Mouse (Mus musculus): ENCODE data around the gene Hoxa10. TPM values are rescaled to one million over a fixed set of nuclear protein-coding genes. Genes with fewer than 3 reads are reported as not detected.

Hoxa10 gene
- polyA plus RNA-seq, 1 experiment from 2014 or later = not detected

DNA sequence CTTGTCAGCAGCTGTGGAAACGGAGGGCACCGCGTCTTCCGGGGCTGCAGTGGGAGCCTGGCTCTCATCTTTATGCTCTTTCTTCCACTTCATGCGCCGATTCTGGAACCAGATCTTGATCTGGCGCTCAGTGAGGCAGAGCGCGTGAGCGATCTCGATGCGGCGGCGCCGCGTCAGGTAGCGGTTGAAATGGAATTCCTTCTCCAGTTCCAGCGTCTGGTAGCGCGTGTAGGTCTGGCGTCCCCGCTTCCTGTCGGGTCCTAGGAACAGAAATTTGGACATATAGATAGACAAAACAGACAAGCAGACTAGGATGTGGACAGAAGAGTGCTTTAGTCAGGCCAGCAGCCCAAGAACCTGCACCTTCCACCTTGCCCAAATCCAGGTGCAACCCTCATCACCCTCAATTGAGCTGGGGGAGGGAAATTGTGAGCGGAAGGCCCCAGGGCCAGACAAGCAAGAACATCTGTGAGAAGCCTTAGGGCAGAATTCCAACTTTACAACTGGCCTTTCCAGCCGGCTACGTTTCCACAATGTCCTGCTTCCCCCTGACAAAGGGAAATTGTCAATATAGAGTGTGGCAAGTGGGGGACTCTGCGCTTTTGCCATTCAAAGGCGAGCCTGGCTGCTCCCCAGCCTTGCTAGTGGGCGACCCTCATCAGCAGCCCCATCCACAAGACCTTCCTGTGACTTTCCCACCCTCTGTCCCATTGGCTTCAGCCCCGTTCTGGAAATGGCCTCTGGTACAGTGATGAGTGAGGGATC, 24.7 kb downstream of the Hoxa10 start:
- Histone ChIP-seq H3K9ac (replicated peaks) (no peak overlapping the region), H3K4me1 (peaks cover 14% of the 10 kb centered on the region), H3K27ac (replicated peaks) (no peak overlapping the region), H3K36me3 (no peaks in the 10 kb centered on the region), H3K9me3 (no peaks in the 10 kb centered on the region), H3K4me2 (replicated peaks) (no peak overlapping the region), H3K4me3 (no peak overlapping the region), H3K27me3 (peaks cover 99% of the 10 kb centered on the region)
- ATAC-seq (replicated peaks) = no peak
- WGBS = 1% methylated on average over 30 of the region's 30 CpGs

DNA sequence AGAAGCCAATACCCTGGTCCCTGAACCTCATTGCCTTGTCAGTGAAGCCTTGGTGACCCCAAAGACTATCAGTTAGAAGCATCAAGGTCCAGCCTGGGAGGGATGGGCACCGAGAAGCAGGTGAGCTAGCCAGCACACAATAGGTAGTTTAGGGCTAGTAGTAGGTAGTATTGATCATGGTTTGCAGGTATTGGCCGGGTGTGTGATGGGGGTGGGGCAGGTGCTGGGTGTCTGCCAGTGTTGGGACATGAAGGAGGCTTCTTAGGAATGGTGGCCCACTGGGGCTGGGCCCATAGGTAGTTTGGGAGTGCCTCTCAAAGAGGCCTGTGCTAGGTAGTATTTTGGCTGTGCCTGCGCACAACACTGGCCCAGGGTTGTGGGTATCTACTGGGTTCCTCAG, 25.6 kb downstream of the Hoxa10 start:
- Histone ChIP-seq H3K27ac (replicated peaks) (no peak overlapping the region), H3K27me3 (peaks cover 99% of the 10 kb centered on the region), H3K9ac (replicated peaks) (no peak overlapping the region), H3K36me3 (no peaks in the 10 kb centered on the region), H3K4me2 (replicated peaks) (no peak overlapping the region), H3K9me3 (no peaks in the 10 kb centered on the region), H3K4me3 (no peak overlapping the region), H3K4me1 (peaks cover 14% of the 10 kb centered on the region)
- WGBS = 10% methylated on average over 3 of the region's 3 CpGs
- no peak for ATAC-seq (replicated peaks)

DNA sequence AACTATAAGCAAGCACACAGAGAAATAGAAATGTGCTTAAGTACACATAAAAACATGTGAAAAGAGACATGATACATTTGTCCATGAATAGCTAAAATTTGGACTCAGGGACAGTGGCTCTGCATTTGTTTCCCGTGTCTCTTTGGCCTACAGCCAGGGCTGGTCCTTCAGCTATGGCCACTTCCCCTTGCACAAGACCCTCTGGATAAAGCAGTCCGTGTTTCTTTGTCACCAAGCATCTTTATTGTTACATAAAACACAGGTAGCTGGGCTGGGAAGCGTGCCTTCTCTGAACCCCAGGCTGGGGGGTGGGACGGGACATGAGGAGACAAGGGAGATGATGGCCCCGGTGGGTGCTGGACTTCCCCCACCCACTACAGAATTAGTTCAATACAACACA, 26.4 kb downstream of the Hoxa10 start:
- no peaks in the 10 kb centered on the region for H3K9me3 ChIP-seq
- ATAC-seq (replicated peaks) = no peak
- no peak overlapping the region for H3K27ac ChIP-seq (replicated peaks)
- H3K9ac ChIP-seq (replicated peaks) = no peak overlapping the region
- WGBS = 8% methylated on average over 5 of the region's 5 CpGs
- H3K27me3 ChIP-seq = peaks cover 99% of the 10 kb centered on the region
- H3K36me3 ChIP-seq = no peaks in the 10 kb centered on the region
- no peak overlapping the region for H3K4me3 ChIP-seq
- H3K4me1 ChIP-seq = peaks cover 14% of the 10 kb centered on the region
- H3K4me2 ChIP-seq (replicated peaks) = no peak overlapping the region

DNA sequence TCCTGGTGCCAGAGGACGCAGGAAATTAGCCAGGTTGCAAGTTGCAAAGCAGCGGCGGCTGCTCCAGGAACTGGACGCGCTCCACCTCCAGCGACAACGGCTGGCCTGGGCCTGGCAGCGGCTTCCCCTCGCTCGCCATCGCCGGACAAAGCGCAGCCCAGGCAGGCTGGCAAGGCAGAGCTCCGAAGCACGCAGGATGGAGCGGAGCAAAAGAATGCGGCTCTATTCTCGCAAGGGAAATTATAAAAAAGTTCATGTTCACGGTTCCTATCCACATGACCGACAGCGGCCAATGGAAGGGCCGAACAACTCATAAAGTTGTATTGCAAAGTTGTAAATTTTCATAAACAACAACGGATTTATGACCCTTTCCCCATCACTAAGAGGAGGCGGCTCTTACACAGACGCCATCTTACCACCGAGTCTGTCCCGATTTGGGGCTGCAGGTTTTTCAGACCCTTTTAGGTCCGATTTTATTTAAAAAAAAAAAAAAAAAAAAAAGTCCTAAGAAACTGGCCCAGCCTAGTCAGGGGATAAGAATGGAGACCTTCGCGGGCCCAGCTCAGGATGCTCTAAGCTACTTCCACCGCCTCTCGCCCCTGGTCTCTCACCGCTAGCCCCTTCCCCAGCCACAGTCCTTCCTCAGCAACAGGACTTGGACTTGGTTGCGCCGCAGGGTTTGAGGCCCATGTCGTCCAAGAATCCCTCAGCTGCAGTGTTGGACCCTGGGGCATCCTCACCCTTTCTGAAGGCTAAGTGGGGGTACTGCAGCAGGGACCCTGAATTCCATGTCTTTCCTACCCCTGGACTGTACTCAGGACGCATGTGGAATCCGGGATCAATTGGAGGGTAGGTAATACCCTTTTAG, 27.3 kb downstream of the Hoxa10 start, which contains the start of the genes Hoxa3 and Gm28308:
TSS of gene Hoxa3 (minus strand) at position 218 of the 868 bp plus-strand sequence.
TSS of gene Gm28308 (minus strand) at position 221 of the 868 bp plus-strand sequence.
- no peak within 1 kb of the TSS for H3K4me2 ChIP-seq (replicated peaks)
- H3K4me3 ChIP-seq = no peak within 1 kb of the TSS
- H3K4me1 ChIP-seq = peaks cover 14% of the 10 kb centered on the region
- ATAC-seq (replicated peaks) = no peak
- WGBS = 3% methylated on average over 38 of the region's 38 CpGs
- peaks cover 99% of the 10 kb centered on the region for H3K27me3 ChIP-seq
- no peak within 1 kb of the TSS for H3K9ac ChIP-seq (replicated peaks)
- H3K27ac ChIP-seq (replicated peaks) = no peak within 1 kb of the TSS
- no peaks in the 10 kb centered on the region for H3K36me3 ChIP-seq
- no peaks in the 10 kb centered on the region for H3K9me3 ChIP-seq

DNA sequence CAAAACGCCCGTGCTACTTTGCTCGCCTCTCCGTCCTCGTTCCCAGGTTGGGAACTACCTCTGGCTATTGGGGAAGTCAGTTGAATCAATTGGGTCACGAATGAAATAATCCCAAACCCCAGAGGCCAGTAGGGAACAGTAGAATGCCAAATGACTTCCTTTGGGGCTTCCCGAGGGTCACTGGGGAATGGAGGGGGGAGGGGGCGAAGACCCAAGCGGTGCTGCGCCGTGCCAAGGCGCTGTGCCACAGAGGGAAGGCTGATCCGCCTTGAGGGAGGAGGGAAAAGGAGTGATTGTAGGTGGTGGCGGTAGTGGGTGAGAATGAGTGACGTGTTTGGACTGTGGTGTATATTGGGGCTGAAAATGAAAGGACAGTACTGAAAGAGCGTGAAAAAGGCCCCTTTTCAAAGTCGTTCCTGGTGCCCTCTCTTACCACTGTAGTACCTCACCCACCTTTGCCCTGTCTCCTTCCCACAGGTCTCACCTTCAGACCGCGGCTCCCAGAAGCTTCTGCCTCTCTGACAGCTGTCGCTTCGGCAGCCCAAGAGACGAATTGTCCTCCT, 28.0 kb downstream of the Hoxa10 start:
- Histone ChIP-seq H3K9ac (replicated peaks) (no peak overlapping the region), H3K36me3 (no peaks in the 10 kb centered on the region), H3K9me3 (no peaks in the 10 kb centered on the region), H3K27me3 (peaks cover 97% of the 10 kb centered on the region), H3K27ac (replicated peaks) (no peak overlapping the region), H3K4me1 (peaks cover 13% of the 10 kb centered on the region), H3K4me2 (replicated peaks) (no peak overlapping the region), H3K4me3 (no peak overlapping the region)
- WGBS = under 1% methylated on average over 22 of the region's 22 CpGs
- ATAC-seq (replicated peaks) = no peak

DNA sequence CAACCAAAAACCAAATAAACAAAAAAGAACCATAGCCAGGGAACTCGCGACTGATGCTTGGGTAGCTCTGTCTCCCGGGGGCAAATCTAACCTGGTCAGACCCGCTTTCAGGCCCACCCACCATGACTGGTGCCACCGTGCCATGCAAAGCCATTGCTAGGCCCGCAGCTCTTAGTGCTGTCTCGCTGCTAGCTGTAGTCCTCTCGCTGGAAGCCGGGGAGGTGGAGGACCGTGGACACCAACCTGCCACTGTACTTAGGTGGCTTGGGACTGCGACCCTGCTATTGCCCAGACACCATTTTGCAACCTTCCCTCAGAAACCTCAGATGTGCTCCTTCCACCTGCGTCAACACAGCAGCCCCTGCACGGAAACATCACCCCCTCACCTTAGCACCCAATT, 28.7 kb downstream of the Hoxa10 start:
- no peak overlapping the region for H3K9ac ChIP-seq (replicated peaks)
- WGBS = 3% methylated on average over 13 of the region's 13 CpGs
- no peak overlapping the region for H3K4me3 ChIP-seq
- H3K4me1 ChIP-seq = peaks cover 6% of the 10 kb centered on the region
- no peaks in the 10 kb centered on the region for H3K9me3 ChIP-seq
- peak; percentile 51; the same call in 1 of the 2 replicates for ATAC-seq (replicated peaks)
- no peak overlapping the region for H3K4me2 ChIP-seq (replicated peaks)
- H3K36me3 ChIP-seq = no peaks in the 10 kb centered on the region
- H3K27ac ChIP-seq (replicated peaks) = no peak overlapping the region
- H3K27me3 ChIP-seq = peaks cover 97% of the 10 kb centered on the region

DNA sequence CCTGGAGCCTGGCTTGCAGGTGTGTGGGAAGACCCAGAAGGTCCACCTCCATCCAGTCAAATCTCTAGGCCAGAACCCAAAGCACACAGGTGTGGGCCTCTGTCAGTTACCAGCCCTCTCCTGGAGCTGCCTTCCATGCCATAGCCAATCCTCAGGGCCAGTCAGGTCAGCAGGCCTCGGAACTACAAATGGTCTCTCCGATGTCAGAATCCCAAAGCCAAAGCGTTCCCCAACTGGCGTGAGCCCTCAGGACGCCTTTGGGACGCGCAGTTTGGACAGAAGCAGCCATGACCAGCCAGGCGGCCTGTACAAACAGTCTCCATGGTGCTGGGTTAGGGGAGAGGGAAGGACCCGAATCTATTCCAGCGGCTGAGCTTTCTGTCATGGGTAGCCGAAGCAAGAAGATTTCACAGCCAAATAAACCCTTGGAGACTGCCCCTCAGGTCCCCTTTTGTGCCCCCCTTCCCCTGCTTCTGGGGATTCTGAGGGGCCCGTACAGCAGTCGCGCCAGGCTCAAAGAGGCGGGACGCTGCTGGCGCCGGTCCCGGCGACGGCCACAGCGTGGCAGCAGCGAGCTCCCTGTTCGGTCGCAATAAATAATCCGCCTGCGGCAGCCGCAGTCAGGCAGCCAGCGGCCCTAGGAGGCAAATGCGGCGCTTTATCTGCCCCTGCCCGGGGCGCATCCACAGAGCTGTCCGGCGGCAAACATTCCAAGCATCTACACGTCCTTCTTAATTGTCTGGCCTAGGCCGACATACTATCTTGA, 29.3 kb downstream of the Hoxa10 start:
- Histone ChIP-seq H3K4me3 (no peak overlapping the region), H3K27me3 (peaks cover 97% of the 10 kb centered on the region)
- under 1% methylated on average over 37 of the region's 37 CpGs for WGBS

DNA sequence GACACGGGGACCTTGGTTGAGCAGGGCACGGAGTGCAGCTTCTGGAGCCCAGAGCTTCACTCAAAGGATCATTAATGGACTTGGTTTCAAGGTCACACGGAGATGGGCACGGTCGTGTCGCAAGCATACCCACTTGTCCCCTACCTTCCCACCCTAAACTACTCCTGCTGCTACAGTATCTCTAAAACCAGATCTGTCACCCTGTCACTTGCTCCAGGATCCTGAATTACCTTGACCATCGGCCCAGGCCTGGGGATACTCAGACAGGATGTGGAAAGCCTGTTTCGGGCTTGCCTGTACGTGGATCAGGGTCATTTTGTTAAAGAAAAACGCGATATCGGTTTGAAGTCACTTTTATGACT, 31.0 kb downstream of the Hoxa10 start:
- Histone ChIP-seq H3K27me3 (peaks cover 97% of the 10 kb centered on the region), H3K4me1 (0 out of 2 replicates have a peak, but pooled peaks cover 4% of the 10 kb centered on the region), H3K27ac (replicated peaks) (no peak overlapping the region), H3K4me3 (no peak overlapping the region), H3K36me3 (no peaks in the 10 kb centered on the region), H3K9ac (replicated peaks) (no peak overlapping the region), H3K4me2 (replicated peaks) (no peak overlapping the region), H3K9me3 (no peaks in the 10 kb centered on the region)
- WGBS = 6% methylated on average over 12 of the region's 12 CpGs
- no peak for ATAC-seq (replicated peaks)

More for the DNA sequence above, 29.3 kb downstream of the Hoxa10 start:
- Histone ChIP-seq H3K9ac (replicated peaks) (no peak overlapping the region), H3K36me3 (no peaks in the 10 kb centered on the region), H3K9me3 (no peaks in the 10 kb centered on the region), H3K4me2 (replicated peaks) (no peak overlapping the region), H3K4me1 (0 out of 2 replicates have a peak, but pooled peaks cover 4% of the 10 kb centered on the region), H3K27ac (replicated peaks) (no peak overlapping the region)
- ATAC-seq (replicated peaks) = peak; percentile 43

DNA sequence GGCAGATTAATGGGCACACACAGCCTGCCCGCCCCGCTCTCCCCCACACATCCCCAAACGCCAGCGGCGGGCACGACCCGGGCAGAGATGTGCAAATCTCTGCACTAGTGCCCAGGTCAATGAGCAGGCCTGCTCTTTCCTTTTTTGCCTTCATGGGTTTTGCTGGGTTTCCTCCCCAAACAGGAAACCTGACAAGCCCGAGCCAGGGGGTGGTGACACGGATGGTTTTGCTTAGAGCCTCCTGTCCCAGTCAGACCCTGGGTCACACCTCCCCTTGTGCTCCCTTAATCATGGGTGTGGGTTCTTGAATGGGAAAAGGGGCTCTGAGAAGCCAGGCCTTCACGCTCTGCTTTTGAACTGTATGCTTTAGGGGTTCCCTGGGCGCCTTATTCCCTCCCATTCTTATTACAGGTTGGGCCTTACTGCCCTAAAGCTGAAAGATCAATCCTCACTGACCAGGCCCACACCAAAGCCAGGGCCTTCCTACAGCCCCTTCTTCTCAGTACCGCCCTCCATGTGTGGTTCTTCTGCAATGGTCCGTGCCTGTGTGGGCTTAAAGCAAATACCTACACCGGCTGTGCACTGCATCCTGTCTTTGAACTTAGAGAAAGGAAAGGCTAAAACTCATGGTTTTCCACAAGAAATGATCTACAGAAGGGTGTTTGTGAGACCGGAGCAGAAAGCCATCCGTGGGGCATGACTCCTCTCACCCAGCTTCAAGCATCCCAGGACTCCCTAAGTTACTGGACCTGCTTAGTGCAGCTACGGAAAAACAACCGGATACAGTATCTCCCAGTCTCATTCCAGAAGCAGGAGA, 31.6 kb downstream of the Hoxa10 start:
- Histone ChIP-seq H3K9me3 (no peaks in the 10 kb centered on the region), H3K36me3 (no peaks in the 10 kb centered on the region), H3K4me1 (peaks cover 9% of the 10 kb centered on the region), H3K27me3 (peaks cover 97% of the 10 kb centered on the region), H3K27ac (replicated peaks) (no peak overlapping the region), H3K9ac (replicated peaks) (no peak overlapping the region), H3K4me2 (replicated peaks) (no peak overlapping the region), H3K4me3 (no peak overlapping the region)
- no peak for ATAC-seq (replicated peaks)
- 4% methylated on average over 18 of the region's 18 CpGs for WGBS

DNA sequence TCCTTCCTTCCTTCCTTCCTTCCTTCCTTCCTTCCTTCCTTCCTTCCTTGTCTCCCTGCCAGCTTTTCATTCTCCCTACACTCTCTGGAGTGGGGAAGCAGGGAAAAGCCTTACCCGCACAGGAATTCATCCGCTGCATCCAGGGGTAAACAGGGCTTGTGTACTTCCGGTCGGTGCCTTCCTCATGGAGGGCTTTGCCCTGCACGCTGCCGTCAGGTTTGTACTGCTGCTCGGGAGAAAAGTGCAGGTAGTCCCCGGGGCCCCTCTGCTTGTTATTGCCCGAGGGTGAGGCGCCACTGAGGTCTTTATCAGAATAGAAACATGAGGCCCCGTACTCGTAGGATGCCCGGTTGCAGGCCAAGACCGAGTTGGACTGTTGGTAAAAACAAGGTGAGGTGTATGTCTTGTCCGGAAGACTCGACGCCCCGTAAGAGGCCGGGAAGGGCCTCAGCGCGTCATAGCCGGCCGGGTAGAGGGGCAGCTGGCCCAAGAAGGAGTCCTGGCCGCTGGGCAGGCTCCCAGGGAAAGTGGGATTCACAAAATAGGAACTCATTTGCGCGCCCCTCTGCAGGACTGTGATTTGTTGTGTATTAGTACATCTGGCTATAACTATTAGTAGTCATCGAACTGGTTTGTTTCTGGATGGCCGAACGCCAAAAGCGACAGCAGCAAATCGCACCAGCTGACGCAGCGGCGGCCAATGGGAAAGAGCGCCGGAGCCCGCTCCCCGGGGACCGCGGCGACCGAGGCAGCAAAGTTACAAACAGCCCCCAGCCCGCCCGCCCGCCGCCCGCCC, 32.4 kb downstream of the Hoxa10 start, which contains the start of gene Hoxa6:
TSS of gene Hoxa6 (minus strand) at position 651 of the 796 bp plus-strand sequence.
- Histone ChIP-seq H3K4me2 (replicated peaks) (no peak within 1 kb of the TSS), H3K4me3 (no peak within 1 kb of the TSS), H3K36me3 (no peaks in the 10 kb centered on the region), H3K27ac (replicated peaks) (no peak within 1 kb of the TSS), H3K4me1 (peaks cover 15% of the 10 kb centered on the region), H3K9me3 (no peaks in the 10 kb centered on the region), H3K9ac (replicated peaks) (no peak within 1 kb of the TSS), H3K27me3 (peaks cover 97% of the 10 kb centered on the region)
- ATAC-seq (replicated peaks) = no peak
- under 1% methylated on average over 47 of the region's 47 CpGs for WGBS

Measured in forebrain, embryonic 15.5 days (tissue).